Mouse (Mus musculus): ENCODE results near the gene Uck1.

- TF ChIP-seq CTCF (conservative IDR thresholded peaks at IDR 0.05; ENCODE audit: low read length) = no peak
- TF ChIP-seq POU5F1 (IDR thresholded peaks at IDR 0.05; ENCODE audit: borderline replicate concordance, low read length) = no peak
These were observed 28.5 kb upstream of the Uck1 start for GRCm38 (mm10) chr2:32288371-32288931.
